Comparison of ENCODE assay signal across 33 mouse cellular contexts in genomic region chr10:58385629-58386028, GRCm38 (mm10).
DNase-seq lines count a peak whose midpoint lies in the region; ATAC-seq and TF ChIP-seq lines count a peak whose summit lies in the region.
"Had no signal": no experiment of that assay in that cellular context is flagged by ENCODE, and none has a peak within 500 bp of the region (broad histone marks: within the 10 kb centered on the region; RNA-seq: fewer than 3 reads in every experiment).

No protein-coding gene starts in this region.

- no peaks in the 10 kb centered on the region for H3K9me3 ChIP-seq in forebrain, embryonic 14.5 days (replicated peaks; ENCODE audit: control insufficient read depth, low read length)
- H3K9me3 ChIP-seq in forebrain, embryonic 11.5 days (ENCODE audit: control insufficient read depth, low read length), result no peaks in the 10 kb centered on the region
- no peaks in the 10 kb centered on the region for H3K9me3 ChIP-seq in lung, postnatal 0 days (ENCODE audit: low read length)
- H3K9me3 ChIP-seq: embryonic facial prominence, embryonic 12.5 days; heart, embryonic 10.5 days; heart, embryonic 15.5 days; hindbrain, embryonic 12.5 days; intestine, embryonic 15.5 days; limb, embryonic 12.5 days; liver, embryonic 15.5 days; lung, embryonic 15.5 days; midbrain, embryonic 10.5 days; neural tube, embryonic 12.5 days had no signal

- H3K4me2 ChIP-seq in forebrain, embryonic 14.5 days (ENCODE audit: low read length), result no peak overlapping the region
- no peak overlapping the region for H3K4me2 ChIP-seq in forebrain, embryonic 11.5 days (ENCODE audit: low read depth, low read length, severe bottlenecking)
- no peak overlapping the region for H3K4me2 ChIP-seq in lung, postnatal 0 days (replicated peaks; ENCODE audit: low read depth, low read length)
- H3K4me2 ChIP-seq: embryonic facial prominence, embryonic 12.5 days; heart, embryonic 15.5 days; hindbrain, embryonic 12.5 days; intestine, embryonic 15.5 days; limb, embryonic 12.5 days; liver, embryonic 15.5 days; lung, embryonic 15.5 days; neural tube, embryonic 12.5 days had no signal

- no peaks in the 10 kb centered on the region for H3K36me3 ChIP-seq in forebrain, embryonic 14.5 days (ENCODE audit: control insufficient read depth, insufficient read depth, low read length)
- no peaks in the 10 kb centered on the region for H3K36me3 ChIP-seq in forebrain, embryonic 11.5 days (ENCODE audit: control insufficient read depth, insufficient read depth, low read length)
- H3K36me3 ChIP-seq in lung, postnatal 0 days (ENCODE audit: insufficient read depth, low read length), result no peaks in the 10 kb centered on the region
- H3K36me3 ChIP-seq: embryonic facial prominence, embryonic 12.5 days; heart, embryonic 10.5 days; heart, embryonic 15.5 days; hindbrain, embryonic 12.5 days; intestine, embryonic 15.5 days; limb, embryonic 12.5 days; liver, embryonic 15.5 days; lung, embryonic 15.5 days; midbrain, embryonic 10.5 days; neural tube, embryonic 12.5 days had no signal

- WGBS in forebrain, embryonic 14.5 days, result 77% methylated on average over 5 of the region's 5 CpGs
- 93% methylated on average over 5 of the region's 5 CpGs for WGBS in forebrain, embryonic 11.5 days
- 76% methylated on average over 5 of the region's 5 CpGs for WGBS in lung, postnatal 0 days

- no peak overlapping the region for H3K27ac ChIP-seq in forebrain, embryonic 14.5 days (ENCODE audit: low read depth, low read length)
- no peak overlapping the region for H3K27ac ChIP-seq in forebrain, embryonic 11.5 days (ENCODE audit: low read depth, low read length)
- peak overlapping the region; percentile 26; the same call in 1 of the 2 replicates for H3K27ac ChIP-seq in lung, postnatal 0 days (ENCODE audit: low read length)
- H3K27ac ChIP-seq: embryonic facial prominence, embryonic 12.5 days; heart, embryonic 10.5 days; hindbrain, embryonic 12.5 days; hindbrain, postnatal 0 days; intestine, embryonic 15.5 days; kidney, postnatal 0 days; limb, embryonic 12.5 days; liver, embryonic 15.5 days; midbrain, embryonic 10.5 days; neural tube, embryonic 12.5 days; stomach, postnatal 0 days had no signal

- no peak overlapping the region for H3K9ac ChIP-seq in forebrain, embryonic 14.5 days (ENCODE audit: low read length)
- no peak overlapping the region for H3K9ac ChIP-seq in forebrain, embryonic 11.5 days (ENCODE audit: low read length)
- no peak overlapping the region for H3K9ac ChIP-seq in lung, postnatal 0 days (replicated peaks; ENCODE audit: low read depth)
- H3K9ac ChIP-seq: embryonic facial prominence, embryonic 12.5 days; heart, embryonic 15.5 days; hindbrain, embryonic 12.5 days; intestine, embryonic 15.5 days; limb, embryonic 12.5 days; liver, embryonic 15.5 days; lung, embryonic 15.5 days; neural tube, embryonic 12.5 days had no signal

- no peak overlapping the region for H3K4me3 ChIP-seq in forebrain, embryonic 14.5 days (ENCODE audit: low read depth, low read length)
- H3K4me3 ChIP-seq in forebrain, embryonic 11.5 days (ENCODE audit: low read depth, low read length), result no peak overlapping the region
- no peak overlapping the region for H3K4me3 ChIP-seq in lung, postnatal 0 days (ENCODE audit: low read depth, low read length)
- H3K4me3 ChIP-seq: embryonic facial prominence, embryonic 12.5 days; heart, embryonic 10.5 days; heart, embryonic 15.5 days; hindbrain, embryonic 12.5 days; intestine, embryonic 15.5 days; limb, embryonic 12.5 days; liver, embryonic 15.5 days; lung, embryonic 15.5 days; midbrain, embryonic 10.5 days; myocyte; neural tube, embryonic 12.5 days had no signal

- peaks cover 31% of the 10 kb centered on the region for H3K4me1 ChIP-seq in forebrain, embryonic 14.5 days (ENCODE audit: control insufficient read depth, insufficient read depth, low read length)
- H3K4me1 ChIP-seq in forebrain, embryonic 11.5 days (replicated peaks; ENCODE audit: control insufficient read depth, insufficient read depth, low read length), result peaks cover 4% of the 10 kb centered on the region; the same call in 1 of the 2 replicates
- peaks cover 7% of the 10 kb centered on the region; the same call in 1 of the 2 replicates for H3K4me1 ChIP-seq in lung, postnatal 0 days (ENCODE audit: insufficient read depth, low read depth, low read length)

- TF ChIP-seq CTCF in lung, postnatal 0 days (IDR thresholded peaks at IDR 0.05), result no peak

- no peaks in the 10 kb centered on the region for H3K27me3 ChIP-seq in forebrain, embryonic 14.5 days (replicated peaks; ENCODE audit: control insufficient read depth, insufficient read depth, low read length)
- H3K27me3 ChIP-seq in forebrain, embryonic 11.5 days (ENCODE audit: control insufficient read depth, insufficient read depth, low read length), result no peaks in the 10 kb centered on the region
- no peaks in the 10 kb centered on the region for H3K27me3 ChIP-seq in lung, postnatal 0 days (replicated peaks; ENCODE audit: insufficient read depth, low read length)
- H3K27me3 ChIP-seq: embryonic facial prominence, embryonic 12.5 days; heart, embryonic 15.5 days; hindbrain, embryonic 12.5 days; intestine, embryonic 15.5 days; limb, embryonic 12.5 days; liver, embryonic 15.5 days; lung, embryonic 15.5 days; neural tube, embryonic 12.5 days; Patski had no signal

- TF ChIP-seq EP300 in lung, postnatal 0 days (IDR thresholded peaks at IDR 0.05), result no peak

- ATAC-seq in forebrain, embryonic 14.5 days, result no peak
- no peak for ATAC-seq in forebrain, embryonic 11.5 days (replicated peaks; ENCODE audit: low FRiP score)
- no peak for ATAC-seq in lung, postnatal 0 days
- ATAC-seq: hindbrain, postnatal 0 days; intestine, embryonic 15.5 days; midbrain, embryonic 16.5 days; Patski had no signal

- peak; percentile 42 for DNase-seq in forebrain, embryonic 14.5 days (ENCODE audit: low spot score)
- no peak for DNase-seq in forebrain, embryonic 11.5 days (ENCODE audit: low spot score)
- peak; percentile 37 for DNase-seq in heart, adult 11 months
- no peak for DNase-seq in heart, postnatal 4 days
- DNase-seq in lung, postnatal 0 days (ENCODE audit: low spot score), result no peak
- no peak for DNase-seq in lung, postnatal 36 days
- no peak for DNase-seq in T-cell, adult 2 months (ENCODE audit: low spot score)
- DNase-seq: adrenal gland, postnatal 14 days; cerebellum, adult 18-20 months; embryo, embryonic 11 days; gastrocnemius, postnatal 14 days; kidney, adult 8-10 months; kidney, postnatal 4 days; layer of hippocampus, adult 9-11 months; right cerebral cortex, postnatal 4 days; thymus, adult 18-20 months; thymus, postnatal 25 days had no signal

Comparison
In these comparisons a context has a peak if more than half of its experiments do, and no peak if none do; other contexts are left out.
1. DNase-seq: peak in forebrain, embryonic 14.5 days (single experiment) and heart, adult 11 months (single experiment); none in forebrain, embryonic 11.5 days (single experiment), heart, postnatal 4 days (single experiment), lung, postnatal 0 days (single experiment), lung, postnatal 36 days (single experiment) and T-cell, adult 2 months (single experiment).